Comparison of ENCODE assay signal across 30 mouse cellular contexts in the genomic region with DNA sequence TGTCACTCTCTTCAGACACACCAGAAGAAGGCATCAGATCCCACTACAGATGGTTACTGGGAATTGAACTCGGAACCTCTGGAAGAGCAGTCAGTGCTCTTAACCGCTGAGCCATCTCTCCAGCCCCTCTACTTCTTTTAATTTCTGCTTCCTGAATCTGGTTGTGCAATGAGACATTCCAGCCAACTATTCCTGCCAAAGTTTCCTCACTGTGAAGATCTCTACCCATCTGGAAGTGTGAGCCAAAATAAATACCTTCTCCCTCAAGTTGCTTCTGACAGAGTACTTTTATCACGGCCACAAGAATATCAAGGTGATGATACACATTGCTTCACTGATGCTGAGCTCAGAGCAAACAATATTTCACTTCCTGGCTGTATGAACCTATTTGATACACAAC. TPM values are rescaled to one million over a fixed set of nuclear protein-coding genes. Genes with fewer than 3 reads are reported as not detected.
DNase-seq lines count a peak whose midpoint lies in the region; ATAC-seq and TF ChIP-seq lines count a peak whose summit lies in the region.
"Had no signal": no experiment of that assay in that cellular context is flagged by ENCODE, and none has a peak within 500 bp of the region (broad histone marks: within the 10 kb centered on the region; RNA-seq: fewer than 3 reads in every experiment).

No protein-coding gene starts in this region.

- H3K4me1 ChIP-seq in liver, postnatal 0 days (ENCODE audit: insufficient read depth) = no peaks in the 10 kb centered on the region
- H3K4me1 ChIP-seq: embryonic facial prominence, embryonic 12.5 days; embryonic facial prominence, embryonic 15.5 days; forebrain, embryonic 12.5 days; forebrain, embryonic 15.5 days; heart, embryonic 13.5 days had no signal

- no peaks in the 10 kb centered on the region for H3K36me3 ChIP-seq in liver, postnatal 0 days (replicated peaks; ENCODE audit: insufficient read depth, low read length)
- H3K36me3 ChIP-seq: embryonic facial prominence, embryonic 12.5 days; embryonic facial prominence, embryonic 15.5 days; forebrain, embryonic 12.5 days; forebrain, embryonic 15.5 days; heart, embryonic 13.5 days had no signal

- H3K27me3 ChIP-seq in liver, postnatal 0 days (ENCODE audit: insufficient read depth, low read length) = no peaks in the 10 kb centered on the region
- H3K27me3 ChIP-seq: embryonic facial prominence, embryonic 12.5 days; embryonic facial prominence, embryonic 15.5 days; forebrain, embryonic 12.5 days; forebrain, embryonic 15.5 days; heart, embryonic 13.5 days had no signal

- no peaks in the 10 kb centered on the region for H3K9me3 ChIP-seq in liver, postnatal 0 days (ENCODE audit: low read length)
- H3K9me3 ChIP-seq: embryonic facial prominence, embryonic 12.5 days; embryonic facial prominence, embryonic 15.5 days; forebrain, embryonic 12.5 days; forebrain, embryonic 15.5 days; heart, embryonic 13.5 days had no signal

- no peak for TF ChIP-seq EP300 in liver, postnatal 0 days (IDR thresholded peaks at IDR 0.05; ENCODE audit: low read depth)

- H3K27ac ChIP-seq in liver, postnatal 0 days (ENCODE audit: low read depth) = no peak overlapping the region
- H3K27ac ChIP-seq: embryonic facial prominence, embryonic 12.5 days; embryonic facial prominence, embryonic 15.5 days; forebrain, embryonic 12.5 days; forebrain, embryonic 15.5 days; heart, embryonic 13.5 days; hindbrain, embryonic 14.5 days; hindbrain, postnatal 0 days had no signal

- H3K4me2 ChIP-seq in liver, postnatal 0 days (ENCODE audit: low read depth, low read length) = no peak overlapping the region
- H3K4me2 ChIP-seq: embryonic facial prominence, embryonic 12.5 days; embryonic facial prominence, embryonic 15.5 days; forebrain, embryonic 12.5 days; forebrain, embryonic 15.5 days; heart, embryonic 13.5 days; hindbrain, embryonic 14.5 days had no signal

- H3K9ac ChIP-seq in liver, postnatal 0 days (replicated peaks) = no peak overlapping the region
- H3K9ac ChIP-seq: embryonic facial prominence, embryonic 12.5 days; embryonic facial prominence, embryonic 15.5 days; forebrain, embryonic 12.5 days; forebrain, embryonic 15.5 days; heart, embryonic 13.5 days; hindbrain, embryonic 14.5 days had no signal

- no peak overlapping the region for H3K4me3 ChIP-seq in liver, postnatal 0 days (ENCODE audit: low read depth, low read length)
- H3K4me3 ChIP-seq: embryonic facial prominence, embryonic 12.5 days; embryonic facial prominence, embryonic 15.5 days; forebrain, embryonic 12.5 days; forebrain, embryonic 15.5 days; heart, embryonic 13.5 days had no signal

- TF ChIP-seq CTCF in liver, postnatal 0 days (IDR thresholded peaks at IDR 0.05; ENCODE audit: low read depth) = no peak

- intact Hi-C loops in left cerebral cortex, postnatal 25 days (cut with DNase I) = no loop called here

- peak; percentile 2 for DNase-seq in liver, postnatal 0 days
- DNase-seq in liver = no peak
- peak; percentile 83 for DNase-seq in 3T3-L1 (ENCODE audit: low read depth, low spot score)
- DNase-seq in NIH3T3 (ENCODE audit: low read depth) = peak; percentile 63
- DNase-seq in gonadal fat pad, adult 2 months (ENCODE audit: low read depth) = peak; percentile 38
- no peak for DNase-seq in left cerebral cortex, adult 18-20 months (ENCODE audit: low spot score in 2 of 2)
- DNase-seq in left cerebral cortex, postnatal 25 days (ENCODE audit: low spot score in 2 of 2) = no peak
- DNase-seq in urinary bladder, postnatal 25 days (ENCODE audit: low spot score) = no peak
- DNase-seq: adrenal gland, adult 2 months; adrenal gland, postnatal 14 days; B cell, adult 2 months; cerebellum, adult 11 months; cerebellum, adult 2 months; cerebellum, adult 9-11 months; cerebellum, postnatal 25 days; gastrocnemius, postnatal 10 days; gastrocnemius, postnatal 36 days; heart, adult 18-20 months; heart, postnatal 14 days; heart, postnatal 4 days had no signal

- 87% methylated on average over 3 of the region's 3 CpGs for WGBS in liver, postnatal 0 days (ENCODE audit: insufficient replicate concordance)

- no peak for ATAC-seq in liver, postnatal 0 days
- ATAC-seq: activated CD4-positive, CD25-positive, alpha-beta regulatory T cell, adult 4 months; CD4-positive, CD25-positive, alpha-beta regulatory T cell, adult 4 months; forebrain, embryonic 15.5 days; hindbrain, postnatal 0 days; inflammation-experienced regulatory T-cells, adult 6 months had no signal

RNA-seq across cellular contexts. Expression of gene Emilin2, which starts 7.6 kb away (rescaled TPM):
- 10.0 and 12.0 TPM in 2 replicates for polyA plus RNA-seq in liver, postnatal 0 days (2015; fragmentation: Nextera tagmentation; extraction: Ambion mirVana)
- polyA plus RNA-seq in gonadal fat pad, adult 2 months (2012; rRNA removed) = 9.9 and 10.1 TPM in 2 replicates
- total RNA-seq in left cerebral cortex, adult 18-20 months (2021) = 1 to 10 TPM; 2.7 to 2.8 TPM
- 1 to 10 TPM; 1.9 to 2.5 TPM for total RNA-seq in left cerebral cortex, postnatal 25 days (2021)
- polyA plus RNA-seq: CD4-positive, CD25-positive, alpha-beta regulatory T cell, adult 4 months had no signal

Comparison
In these comparisons a context has a peak if more than half of its experiments do, and no peak if none do; other contexts are left out.
1. DNase-seq: peak in liver, postnatal 0 days (single experiment), 3T3-L1 (single experiment), NIH3T3 (single experiment) and gonadal fat pad, adult 2 months (single experiment); none in liver (single experiment), left cerebral cortex, adult 18-20 months (0 of 2), left cerebral cortex, postnatal 25 days (0 of 2) and urinary bladder, postnatal 25 days (single experiment).